ENCODE assay signal across 9 mouse cellular contexts in genomic region chr2:93475040-93475439, GRCm38 (mm10). TPM values are rescaled to one million over a fixed set of nuclear protein-coding genes. Genes with fewer than 3 reads are reported as not detected.
DNase-seq lines count a peak whose midpoint lies in the region; ATAC-seq and TF ChIP-seq lines count a peak whose summit lies in the region.
"Had no signal": no experiment of that assay in that cellular context is flagged by ENCODE, and none has a peak within 500 bp of the region (broad histone marks: within the 10 kb centered on the region; RNA-seq: fewer than 3 reads in every experiment).

No protein-coding gene starts in this region.

- H3K4me1 ChIP-seq in ES-Bruce4 (ENCODE audit: control insufficient read depth, insufficient read depth, low read length) = no peaks in the 10 kb centered on the region
- H3K4me1 ChIP-seq in forebrain, embryonic 10.5 days = peaks cover 26% of the 10 kb centered on the region
- H3K4me1 ChIP-seq in heart, embryonic 16.5 days (ENCODE audit: control insufficient read depth, insufficient read depth, low read length) = peaks cover 7% of the 10 kb centered on the region

- H3K27me3 ChIP-seq in ES-Bruce4 (ENCODE audit: control insufficient read depth, insufficient read depth, low read length, poor library complexity, severe bottlenecking) = no peaks in the 10 kb centered on the region
- H3K27me3 ChIP-seq in forebrain, embryonic 10.5 days (ENCODE audit: poor library complexity, severe bottlenecking) = peaks cover 41% of the 10 kb centered on the region
- H3K27me3 ChIP-seq in heart, embryonic 16.5 days (ENCODE audit: control insufficient read depth, insufficient read depth, low read length) = peaks cover 12% of the 10 kb centered on the region

- TF ChIP-seq EP300 in ES-Bruce4 (IDR thresholded peaks at IDR 0.05; ENCODE audit: insufficient read depth, low read depth, low read length) = no peak

- H3K36me3 ChIP-seq in ES-Bruce4 (ENCODE audit: control insufficient read depth, insufficient read depth, low read length, poor library complexity, severe bottlenecking) = no peaks in the 10 kb centered on the region
- no peaks in the 10 kb centered on the region for H3K36me3 ChIP-seq in forebrain, embryonic 10.5 days (replicated peaks)
- no peaks in the 10 kb centered on the region for H3K36me3 ChIP-seq in heart, embryonic 16.5 days (ENCODE audit: control insufficient read depth, insufficient read depth)
- H3K36me3 ChIP-seq: lung, embryonic 15.5 days had no signal

- DNase-seq in brain, embryonic 14.5 days (ENCODE audit: low read depth) = peak; percentile 94
- peak; percentile 86 for DNase-seq in forebrain, embryonic 10.5 days (ENCODE audit: extremely low spot score, low spot score)
- peak; percentile 82 to 95 for DNase-seq in layer of hippocampus, adult 8-10 months (ENCODE audit: low spot score in 2 of 2)
- DNase-seq in lung, postnatal 10 days = peak; percentile 94
- DNase-seq in retina, embryonic 14.5 days (ENCODE audit: low spot score) = peak; percentile 95
- DNase-seq in thymus, postnatal 25 days = peak; percentile 83

- peak; percentile 55; the same call in 1 of the 2 replicates for ATAC-seq in heart, embryonic 16.5 days (replicated peaks; ENCODE audit: extremely low read depth, insufficient read depth, low FRiP score)

- TF ChIP-seq CTCF in ES-Bruce4 (IDR thresholded peaks at IDR 0.05; ENCODE audit: low read depth, low read length) = peak; percentile 93
- peak; percentile 98 for TF ChIP-seq CTCF in brain, embryonic 14.5 days (IDR thresholded peaks at IDR 0.05; ENCODE audit: borderline replicate concordance, extremely low read depth, insufficient read depth, insufficient read length)

- H3K4me3 ChIP-seq in ES-Bruce4 (ENCODE audit: low read depth, low read length) = no peak overlapping the region
- H3K4me3 ChIP-seq in forebrain, embryonic 10.5 days = no peak overlapping the region
- no peak overlapping the region for H3K4me3 ChIP-seq in heart, embryonic 16.5 days (ENCODE audit: low read length)
- H3K4me3 ChIP-seq: lung, embryonic 15.5 days had no signal

- no peak overlapping the region for H3K27ac ChIP-seq in ES-Bruce4 (ENCODE audit: insufficient read depth, low read length)
- no peak overlapping the region for H3K27ac ChIP-seq in forebrain, embryonic 10.5 days
- no peak overlapping the region for H3K27ac ChIP-seq in heart, embryonic 16.5 days (ENCODE audit: low read length)
- H3K27ac ChIP-seq: lung, embryonic 15.5 days had no signal

- H3K9ac ChIP-seq in ES-Bruce4 (ENCODE audit: low read depth, poor library complexity, severe bottlenecking) = no peak overlapping the region
- H3K9ac ChIP-seq in heart, embryonic 16.5 days (ENCODE audit: low read length) = no peak overlapping the region
- H3K9ac ChIP-seq: lung, embryonic 15.5 days had no signal

- no peaks in the 10 kb centered on the region for H3K9me3 ChIP-seq in ES-Bruce4 (replicated peaks; ENCODE audit: control insufficient read depth, insufficient read depth, low read length, poor library complexity, severe bottlenecking)
- H3K9me3 ChIP-seq in forebrain, embryonic 10.5 days = no peaks in the 10 kb centered on the region
- no peaks in the 10 kb centered on the region for H3K9me3 ChIP-seq in heart, embryonic 16.5 days (replicated peaks; ENCODE audit: control insufficient read depth, low read length)
- H3K9me3 ChIP-seq: lung, embryonic 15.5 days had no signal

- H3K4me2 ChIP-seq in heart, embryonic 16.5 days (ENCODE audit: low read depth, low read length) = no peak overlapping the region
- H3K4me2 ChIP-seq: lung, embryonic 15.5 days had no signal

- 2% methylated on average over 11 of the region's 11 CpGs for WGBS in forebrain, embryonic 10.5 days
- WGBS in heart, embryonic 16.5 days = under 1% methylated on average over 11 of the region's 11 CpGs

- no peak for TF ChIP-seq POLR2A in ES-Bruce4 (IDR thresholded peaks at IDR 0.05; ENCODE audit: insufficient read depth, low read length)
- no peak for TF ChIP-seq POLR2A in brain, embryonic 14.5 days (IDR thresholded peaks at IDR 0.05; ENCODE audit: borderline replicate concordance, extremely low read depth, insufficient read depth, insufficient read length, poor library complexity, severe bottlenecking)

RNA-seq across cellular contexts. Expression of gene Cd82, which starts 12.1 kb away (rescaled TPM):
- 4.2 and 4.9 TPM in 2 replicates for polyA plus RNA-seq in ES-Bruce4 (2011; ENCODE audit: insufficient read depth, insufficient read length, low read depth, missing spikeins)
- 19.5 and 24.4 TPM in 2 replicates for polyA plus RNA-seq in brain, embryonic 14.5 days (2012; rRNA removed)
- polyA plus RNA-seq in forebrain, embryonic 10.5 days (2016; fragmentation: Nextera tagmentation; extraction: Ambion mirVana) = 5.0 and 5.3 TPM in 2 replicates
- 47.6 and 58.8 TPM in 2 replicates for polyA plus RNA-seq in heart, embryonic 16.5 days (2015; fragmentation: Nextera tagmentation; extraction: Ambion mirVana)
- 10 to 100 TPM; 21.7 to 42.4 (median 29.3) TPM for total RNA-seq in layer of hippocampus, adult 8-10 months (2022)
